Mouse (Mus musculus): ENCODE measurements around the gene Gm20431. TPM values are rescaled to one million over a fixed set of nuclear protein-coding genes. Genes with fewer than 3 reads are reported as not detected.

The Gm20431 gene
- polyA plus RNA-seq, 1 experiment: 15.3 TPM

DNA sequence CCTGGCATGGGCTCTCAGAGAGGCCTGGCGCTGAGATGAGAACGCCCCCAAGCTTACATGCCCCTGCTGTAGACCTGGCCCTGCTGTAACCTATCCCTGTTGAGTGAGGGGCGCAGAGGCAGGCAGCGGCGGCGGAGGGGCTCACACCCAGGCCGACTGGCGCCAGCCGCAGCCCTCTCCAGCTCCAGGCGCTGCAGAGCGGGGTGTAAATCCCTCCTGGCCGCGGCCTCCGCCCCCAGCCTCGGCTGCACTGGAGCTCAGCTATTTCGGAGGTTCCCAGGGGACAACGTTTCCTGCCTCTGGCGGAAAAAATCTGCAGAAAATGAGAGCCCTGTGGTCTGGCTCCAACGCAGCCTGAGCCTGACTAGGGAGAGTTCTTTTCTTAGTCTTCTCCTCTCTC lies 95.6 kb downstream of the Gm20431 start:
- Histone ChIP-seq H3K36me3 (ENCODE audit: control insufficient read depth, insufficient read depth, low read length) (no peaks in the 10 kb centered on the region), H3K27ac (ENCODE audit: control insufficient read depth, insufficient read depth, low read length) (no peak overlapping the region), H3K4me1 (replicated peaks; ENCODE audit: control insufficient read depth, insufficient read depth, low read length) (no peaks in the 10 kb centered on the region), H3K4me3 (ENCODE audit: control insufficient read depth, insufficient read depth, low read length) (no peak overlapping the region), H3K27me3 (ENCODE audit: control insufficient read depth, insufficient read depth, low read length) (no peaks in the 10 kb centered on the region)
- TF ChIP-seq POLR2A (IDR thresholded peaks at IDR 0.05; ENCODE audit: control insufficient read depth, extremely low read depth, insufficient read depth, low read length, poor library complexity) (no peak), CTCF (IDR thresholded peaks at IDR 0.05; ENCODE audit: borderline replicate concordance, control insufficient read depth, extremely low read depth, insufficient read depth, low read length, poor library complexity) (no peak)
- DNase-seq: no peak
- 79% methylated on average over 19 of the region's 19 CpGs for WGBS

DNA sequence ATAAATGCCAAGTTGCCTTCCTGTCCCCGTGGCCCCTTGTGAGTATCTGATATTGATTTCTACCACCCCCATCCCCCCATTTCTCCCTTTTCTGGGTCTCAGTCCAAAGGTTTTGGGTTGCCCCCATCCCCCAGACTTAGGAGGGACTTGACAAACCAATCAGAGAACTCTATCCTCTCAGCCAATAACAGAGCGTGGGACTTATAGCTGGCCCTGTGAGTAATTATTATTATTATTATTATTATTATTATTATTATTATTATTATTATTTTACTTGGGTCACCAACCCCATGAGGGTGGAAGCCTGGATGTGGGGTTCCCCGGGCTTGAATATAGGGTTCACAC lies 96.0 kb downstream of the Gm20431 start:
- no peak overlapping the region for H3K27ac ChIP-seq (ENCODE audit: control insufficient read depth, insufficient read depth, low read length)
- no peaks in the 10 kb centered on the region for H3K27me3 ChIP-seq (ENCODE audit: control insufficient read depth, insufficient read depth, low read length)
- DNase-seq: no peak
- WGBS: 87% methylated on average over 3 of the region's 3 CpGs
- no peak overlapping the region for H3K4me3 ChIP-seq (ENCODE audit: control insufficient read depth, insufficient read depth, low read length)
- TF ChIP-seq CTCF (IDR thresholded peaks at IDR 0.05; ENCODE audit: borderline replicate concordance, control insufficient read depth, extremely low read depth, insufficient read depth, low read length, poor library complexity) (no peak), POLR2A (IDR thresholded peaks at IDR 0.05; ENCODE audit: control insufficient read depth, extremely low read depth, insufficient read depth, low read length, poor library complexity) (no peak)
- H3K36me3 ChIP-seq (ENCODE audit: control insufficient read depth, insufficient read depth, low read length): no peaks in the 10 kb centered on the region
- H3K4me1 ChIP-seq (replicated peaks; ENCODE audit: control insufficient read depth, insufficient read depth, low read length): no peaks in the 10 kb centered on the region

DNA sequence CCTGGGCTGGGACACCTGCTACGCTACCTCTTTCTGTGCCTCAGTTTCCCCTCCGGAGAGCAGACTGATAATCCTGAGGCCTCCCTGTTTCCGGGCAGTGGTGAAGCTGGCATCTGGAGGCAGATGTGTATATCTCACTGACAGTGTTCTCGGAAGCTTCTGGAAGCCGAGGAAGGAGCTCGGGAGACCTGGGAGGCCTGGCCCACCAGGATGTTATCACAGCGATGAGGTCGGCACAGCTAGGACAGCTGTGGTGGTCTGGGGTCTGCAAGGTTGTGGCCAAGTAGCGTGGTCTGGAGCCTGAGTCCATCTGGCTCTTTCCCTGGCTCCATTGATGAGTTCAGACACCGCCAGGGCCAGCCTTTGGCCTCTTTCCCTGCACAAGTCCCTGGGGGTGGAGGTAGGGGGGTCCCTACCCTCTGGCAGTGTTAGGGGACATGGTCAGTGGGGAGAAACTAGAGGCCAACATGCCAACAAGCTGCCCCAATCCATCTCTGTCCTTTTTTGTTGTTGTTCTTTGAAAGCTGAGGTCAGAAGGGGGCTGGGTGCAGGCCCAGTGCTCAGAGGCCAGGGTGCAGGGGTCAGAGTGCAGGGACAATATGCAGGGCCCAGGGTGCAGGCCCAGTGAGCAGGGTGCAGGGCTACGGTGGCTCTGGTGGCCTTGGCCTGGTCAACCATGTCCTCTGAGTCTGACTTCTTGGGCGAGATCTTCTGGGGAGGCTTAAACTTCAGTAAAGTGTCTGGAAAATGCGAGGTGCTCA lies 96.6 kb downstream of the Gm20431 start:
- H3K4me3 ChIP-seq (ENCODE audit: control insufficient read depth, insufficient read depth, low read length): no peak overlapping the region
- no peak overlapping the region for H3K27ac ChIP-seq (ENCODE audit: control insufficient read depth, insufficient read depth, low read length)
- no peak for DNase-seq
- H3K27me3 ChIP-seq (ENCODE audit: control insufficient read depth, insufficient read depth, low read length): no peaks in the 10 kb centered on the region; the same call in 1 of the 2 replicates
- no peak for TF ChIP-seq CTCF (IDR thresholded peaks at IDR 0.05; ENCODE audit: borderline replicate concordance, control insufficient read depth, extremely low read depth, insufficient read depth, low read length, poor library complexity)
- TF ChIP-seq POLR2A (IDR thresholded peaks at IDR 0.05; ENCODE audit: control insufficient read depth, extremely low read depth, insufficient read depth, low read length, poor library complexity): no peak
- WGBS: 96% methylated on average over 13 of the region's 13 CpGs
- H3K4me1 ChIP-seq (replicated peaks; ENCODE audit: control insufficient read depth, insufficient read depth, low read length): no peaks in the 10 kb centered on the region
- no peaks in the 10 kb centered on the region for H3K36me3 ChIP-seq (ENCODE audit: control insufficient read depth, insufficient read depth, low read length)

DNA sequence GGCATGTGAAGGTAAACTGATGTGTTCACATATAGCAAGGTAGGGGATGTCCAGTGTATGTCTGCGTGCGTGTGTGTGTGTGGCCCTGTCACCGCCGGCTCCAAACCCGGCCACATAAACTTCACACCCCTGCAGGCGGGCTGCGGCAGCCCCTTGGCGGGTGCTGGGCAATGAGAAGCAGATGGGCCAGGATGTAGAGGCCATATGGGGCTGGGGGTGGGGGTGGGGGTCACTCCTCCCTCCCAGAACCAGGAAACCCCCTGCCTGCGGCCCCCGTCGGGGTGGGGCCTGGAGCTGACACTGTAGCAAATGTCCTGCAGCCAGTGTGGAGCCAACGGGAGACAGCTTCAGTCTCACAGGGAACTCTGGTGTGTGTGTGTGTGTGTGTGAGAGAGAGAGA lies 97.6 kb downstream of the Gm20431 start:
- no peak overlapping the region for H3K27ac ChIP-seq (ENCODE audit: control insufficient read depth, insufficient read depth, low read length)
- TF ChIP-seq POLR2A (IDR thresholded peaks at IDR 0.05; ENCODE audit: control insufficient read depth, extremely low read depth, insufficient read depth, low read length, poor library complexity) (no peak), CTCF (IDR thresholded peaks at IDR 0.05; ENCODE audit: borderline replicate concordance, control insufficient read depth, extremely low read depth, insufficient read depth, low read length, poor library complexity) (no peak)
- H3K4me3 ChIP-seq (ENCODE audit: control insufficient read depth, insufficient read depth, low read length): no peak overlapping the region
- no peak for DNase-seq
- no peaks in the 10 kb centered on the region for H3K36me3 ChIP-seq (ENCODE audit: control insufficient read depth, insufficient read depth, low read length)
- 89% methylated on average over 12 of the region's 12 CpGs for WGBS
- no peaks in the 10 kb centered on the region for H3K4me1 ChIP-seq (replicated peaks; ENCODE audit: control insufficient read depth, insufficient read depth, low read length)
- no peaks in the 10 kb centered on the region; the same call in 1 of the 2 replicates for H3K27me3 ChIP-seq (ENCODE audit: control insufficient read depth, insufficient read depth, low read length)

DNA sequence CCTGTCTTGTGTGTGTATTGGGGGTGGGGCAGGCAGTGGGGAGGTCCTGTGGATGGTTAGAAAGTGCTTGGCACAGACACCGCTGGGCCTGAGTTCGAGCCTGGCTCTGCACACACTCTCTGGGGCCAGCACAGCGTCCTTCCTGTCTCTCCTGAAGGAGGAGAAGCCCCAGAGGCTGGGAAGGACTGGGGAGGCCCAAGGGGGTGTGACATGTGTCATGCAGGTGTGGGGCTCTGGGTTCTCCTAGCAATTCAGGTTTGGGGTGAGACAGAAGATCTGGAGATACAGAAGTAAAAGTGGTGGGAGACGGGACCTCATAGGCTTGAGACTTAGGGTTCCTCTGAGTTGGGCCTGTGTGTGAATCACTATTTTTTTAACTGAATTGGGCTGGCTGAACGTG lies 98.3 kb downstream of the Gm20431 start:
- DNase-seq: no peak
- 84% methylated on average over 5 of the region's 5 CpGs for WGBS
- H3K4me3 ChIP-seq (ENCODE audit: control insufficient read depth, insufficient read depth, low read length): no peak overlapping the region
- no peaks in the 10 kb centered on the region for H3K36me3 ChIP-seq (ENCODE audit: control insufficient read depth, insufficient read depth, low read length)
- no peak for TF ChIP-seq POLR2A (IDR thresholded peaks at IDR 0.05; ENCODE audit: control insufficient read depth, extremely low read depth, insufficient read depth, low read length, poor library complexity)
- no peak for TF ChIP-seq CTCF (IDR thresholded peaks at IDR 0.05; ENCODE audit: borderline replicate concordance, control insufficient read depth, extremely low read depth, insufficient read depth, low read length, poor library complexity)
- no peaks in the 10 kb centered on the region; the same call in 1 of the 2 replicates for H3K27me3 ChIP-seq (ENCODE audit: control insufficient read depth, insufficient read depth, low read length)
- H3K27ac ChIP-seq (ENCODE audit: control insufficient read depth, insufficient read depth, low read length): no peak overlapping the region
- no peaks in the 10 kb centered on the region for H3K4me1 ChIP-seq (replicated peaks; ENCODE audit: control insufficient read depth, insufficient read depth, low read length)

DNA sequence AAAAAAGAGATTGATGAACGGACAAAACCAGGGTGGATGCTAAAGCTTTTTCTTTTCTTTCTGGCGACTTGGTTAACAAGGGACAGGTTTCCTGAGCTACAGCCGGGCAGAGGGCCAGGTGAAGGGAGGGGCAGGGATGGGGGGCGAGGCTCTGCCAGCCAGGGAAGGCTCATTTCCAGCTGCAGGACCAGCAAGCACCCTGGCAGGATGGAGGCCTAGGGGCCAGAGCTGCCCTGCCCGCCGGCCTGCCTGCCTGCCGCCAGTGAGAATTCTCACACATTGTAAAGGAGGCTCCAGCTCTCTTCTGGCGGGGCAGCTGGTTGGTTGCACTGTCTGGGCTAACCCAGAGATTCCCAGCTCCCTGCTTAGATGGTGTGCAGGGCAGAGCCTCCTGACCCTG lies 99.2 kb downstream of the Gm20431 start:
- no peak for DNase-seq
- H3K27me3 ChIP-seq (ENCODE audit: control insufficient read depth, insufficient read depth, low read length): no peaks in the 10 kb centered on the region; the same call in 1 of the 2 replicates
- TF ChIP-seq CTCF (IDR thresholded peaks at IDR 0.05; ENCODE audit: borderline replicate concordance, control insufficient read depth, extremely low read depth, insufficient read depth, low read length, poor library complexity) (no peak), POLR2A (IDR thresholded peaks at IDR 0.05; ENCODE audit: control insufficient read depth, extremely low read depth, insufficient read depth, low read length, poor library complexity) (no peak)
- H3K4me3 ChIP-seq (ENCODE audit: control insufficient read depth, insufficient read depth, low read length): no peak overlapping the region
- H3K27ac ChIP-seq (ENCODE audit: control insufficient read depth, insufficient read depth, low read length): no peak overlapping the region
- H3K4me1 ChIP-seq (replicated peaks; ENCODE audit: control insufficient read depth, insufficient read depth, low read length): no peaks in the 10 kb centered on the region
- no peaks in the 10 kb centered on the region for H3K36me3 ChIP-seq (ENCODE audit: control insufficient read depth, insufficient read depth, low read length)
- 42% methylated on average over 8 of the region's 8 CpGs for WGBS

All from thymus, adult 2 months (tissue).